Mouse (Mus musculus) heart, embryonic 15.5 days (tissue): ENCODE measurements at regions not wholly inside any gene's neighbourhood (a gene's known extent, or its start where the extent isn't known, plus 50 kb on each side); places are given as distances from the start of the nearest gene placed in this dataset.

Experiments
- ATAC-seq: fragments of 200-750 bp; cut with Nextera tagmentation; replicated peaks from 2 replicates; pipeline ENCODE4 v1.8.0; 2017; ENCODE audit warnings: low read depth, moderate TSS enrichment; ENCODE audit not compliant: insufficient number of reproducible peaks, insufficient read depth, low FRiP score
- H3K27ac ChIP-seq: fragments of 300-500 bp; sonication (generic); 2 replicates; pipeline ENCODE4 v1.5.1; 2015; ENCODE audit warnings: mild to moderate bottlenecking, inconsistent platforms
- H3K27me3 ChIP-seq: fragments of 300-500 bp; sonication (generic); 2 replicates; pipeline ENCODE4 v1.6.1; 2015; ENCODE audit warnings: inconsistent platforms
- H3K36me3 ChIP-seq: fragments of 300-500 bp; sonication (generic); 2 replicates; pipeline ENCODE4 v1.6.1; 2015; ENCODE audit warnings: mild to moderate bottlenecking, inconsistent platforms
- H3K4me1 ChIP-seq: fragments of 300-500 bp; sonication (generic); replicated peaks from 2 replicates; pipeline ENCODE4 v1.6.1; 2015; ENCODE audit warnings: inconsistent platforms
- H3K4me2 ChIP-seq: fragments of 300-500 bp; sonication (generic); 2 replicates; pipeline ENCODE4 v1.6.1; 2015; ENCODE audit warnings: inconsistent platforms, mild to moderate bottlenecking, moderate library complexity
- H3K4me3 ChIP-seq: fragments of 300-500 bp; sonication (generic); 2 replicates; pipeline ENCODE4 v1.5.1; 2015; ENCODE audit warnings: mild to moderate bottlenecking, inconsistent platforms
- H3K9ac ChIP-seq: fragments of 300-500 bp; sonication (generic); 2 replicates; pipeline ENCODE4 v1.6.1; 2015; ENCODE audit warnings: mild to moderate bottlenecking, inconsistent platforms
- H3K9me3 ChIP-seq: fragments of 300-500 bp; sonication (generic); replicated peaks from 2 replicates; pipeline ENCODE4 v1.6.1; 2016; ENCODE audit warnings: inconsistent platforms
- WGBS: fragments of 180-500 bp; shearing (Covaris S2); methylation state at CpG from one replicate; pipeline ENCODE4 v1.1.7; 2015; ENCODE audit warnings: mixed read lengths; 5-methylcytosine and 5-hydroxymethylcytosine counted together

DNA sequence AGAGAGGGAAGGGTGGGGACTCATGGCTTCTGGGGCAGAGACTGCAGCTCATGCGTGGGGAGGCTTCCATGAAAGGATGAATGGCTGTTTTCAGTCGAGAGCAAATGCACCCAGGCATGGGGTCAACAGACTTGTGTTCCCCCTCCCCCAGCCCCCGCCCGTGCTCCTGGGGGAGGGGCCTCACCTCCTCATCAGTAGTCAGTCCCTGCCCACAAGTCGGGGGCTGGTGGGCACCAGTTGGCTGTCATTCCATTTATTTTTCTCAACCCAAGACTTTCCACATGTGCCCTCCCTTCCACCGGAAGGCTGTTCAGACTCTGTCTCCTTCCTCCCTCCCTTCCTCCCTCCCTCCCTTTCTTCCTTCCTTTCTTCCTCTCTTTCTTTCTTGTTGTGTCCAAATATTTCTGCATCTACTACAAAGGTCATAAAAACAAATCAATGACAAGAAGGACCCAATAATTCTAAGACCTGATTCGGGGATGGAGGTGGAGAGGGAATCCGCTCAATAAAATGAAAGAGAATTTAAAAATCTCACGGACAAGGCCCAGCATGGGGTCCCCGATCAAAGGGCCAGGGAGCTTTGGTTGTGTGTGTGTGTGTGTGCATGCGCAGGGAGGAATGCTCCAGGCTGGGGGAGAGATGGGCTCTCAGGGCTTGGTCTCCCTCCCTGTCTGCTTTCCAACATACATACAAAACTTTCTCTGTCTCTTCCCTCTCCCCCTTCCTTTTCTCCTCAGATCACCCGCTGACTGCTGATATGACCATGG is 57.7 kb downstream of the Rpl14 start:
- 59% methylated on average over 12 of the region's 12 CpGs for WGBS
- Histone ChIP-seq H3K27ac (no peak overlapping the region), H3K4me3 (no peak overlapping the region), H3K9me3 (peaks cover 4% of the 10 kb centered on the region; the same call in 1 of the 2 replicates), H3K9ac (no peak overlapping the region), H3K4me1 (0 out of 2 replicates have a peak, but pooled peaks cover 5% of the 10 kb centered on the region), H3K4me2 (no peak overlapping the region), H3K36me3 (no peaks in the 10 kb centered on the region), H3K27me3 (no peaks in the 10 kb centered on the region)
- ATAC-seq = no peak

DNA sequence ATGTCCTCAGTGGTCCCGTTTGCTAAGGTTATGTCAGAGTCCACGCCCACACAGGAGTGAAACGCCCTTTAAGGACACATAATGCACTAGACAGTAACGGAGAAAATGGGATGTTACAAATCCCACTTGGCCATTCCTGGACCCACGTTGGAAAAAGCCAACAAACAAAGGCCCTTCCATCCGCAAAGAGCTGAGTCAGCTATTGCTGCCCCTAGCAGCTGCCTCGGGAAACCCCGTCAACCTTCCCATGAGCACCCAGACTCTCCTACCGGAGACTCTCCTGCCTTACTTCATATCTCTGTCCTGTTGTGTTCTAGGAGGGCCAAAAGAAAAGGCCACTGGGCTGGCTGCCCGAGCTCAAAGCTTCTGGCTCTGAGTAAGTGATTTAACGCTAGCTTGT is 58.4 kb downstream of the Rpl14 start:
- no peak for ATAC-seq
- H3K27ac ChIP-seq = no peak overlapping the region
- no peak overlapping the region for H3K4me3 ChIP-seq
- H3K4me2 ChIP-seq = no peak overlapping the region
- H3K9ac ChIP-seq = no peak overlapping the region
- 69% methylated on average over 11 of the region's 11 CpGs for WGBS
- peaks cover 4% of the 10 kb centered on the region; the same call in 1 of the 2 replicates for H3K9me3 ChIP-seq
- H3K27me3 ChIP-seq = no peaks in the 10 kb centered on the region
- H3K4me1 ChIP-seq = 0 out of 2 replicates have a peak, but pooled peaks cover 5% of the 10 kb centered on the region
- no peaks in the 10 kb centered on the region for H3K36me3 ChIP-seq

DNA sequence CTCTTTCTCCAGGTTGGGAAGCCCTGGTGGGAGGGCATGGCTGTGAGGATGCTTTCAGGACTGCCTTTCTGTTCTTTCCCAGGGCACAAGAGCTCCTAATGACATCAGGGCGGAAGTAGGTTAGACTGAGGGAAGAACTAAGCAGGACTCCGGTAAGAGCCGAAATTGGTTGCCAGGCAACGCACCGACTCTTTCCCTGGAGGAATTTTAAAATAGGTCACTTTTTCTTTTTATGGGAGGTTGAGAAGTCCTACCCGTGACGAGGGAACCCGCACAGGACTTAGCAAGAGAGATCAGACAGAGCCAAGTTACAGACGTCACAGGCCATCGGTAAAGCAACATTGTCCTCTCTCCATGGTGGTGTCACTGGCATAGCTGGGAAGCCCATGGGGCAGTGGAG is 61.6 kb downstream of the Rpl14 start:
- Histone ChIP-seq H3K27ac (no peak overlapping the region), H3K36me3 (no peaks in the 10 kb centered on the region), H3K9me3 (no peaks in the 10 kb centered on the region), H3K4me1 (0 out of 2 replicates have a peak, but pooled peaks cover 5% of the 10 kb centered on the region), H3K9ac (no peak overlapping the region), H3K4me3 (no peak overlapping the region), H3K4me2 (no peak overlapping the region), H3K27me3 (no peaks in the 10 kb centered on the region)
- ATAC-seq = no peak
- 86% methylated on average over 10 of the region's 10 CpGs for WGBS

DNA sequence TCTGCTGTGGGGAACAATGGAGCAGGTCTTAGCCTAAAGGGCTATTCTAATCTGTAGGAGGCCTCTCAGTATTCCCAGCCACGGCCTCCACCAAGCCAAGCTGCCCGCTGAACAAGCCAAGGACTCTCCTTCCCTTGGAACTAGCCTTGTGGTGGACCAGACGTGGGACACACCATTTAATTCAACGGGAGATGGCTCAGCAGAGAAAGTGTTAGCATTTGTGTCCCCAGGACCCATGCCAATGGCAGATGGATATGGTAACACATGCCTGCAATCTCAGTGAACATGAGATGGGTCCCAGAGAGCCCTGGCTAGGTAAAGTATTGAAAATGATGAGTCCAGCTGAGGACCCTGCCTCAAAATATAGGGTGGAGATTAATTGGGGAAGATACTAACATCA is 71.4 kb downstream of the Rpl14 start:
- H3K4me3 ChIP-seq = no peak overlapping the region
- H3K27me3 ChIP-seq = no peaks in the 10 kb centered on the region
- no peak overlapping the region for H3K27ac ChIP-seq
- ATAC-seq = no peak
- H3K36me3 ChIP-seq = no peaks in the 10 kb centered on the region
- H3K4me2 ChIP-seq = no peak overlapping the region
- 89% methylated on average over 4 of the region's 4 CpGs for WGBS
- H3K4me1 ChIP-seq = no peaks in the 10 kb centered on the region
- no peak overlapping the region for H3K9ac ChIP-seq
- H3K9me3 ChIP-seq = no peaks in the 10 kb centered on the region

DNA sequence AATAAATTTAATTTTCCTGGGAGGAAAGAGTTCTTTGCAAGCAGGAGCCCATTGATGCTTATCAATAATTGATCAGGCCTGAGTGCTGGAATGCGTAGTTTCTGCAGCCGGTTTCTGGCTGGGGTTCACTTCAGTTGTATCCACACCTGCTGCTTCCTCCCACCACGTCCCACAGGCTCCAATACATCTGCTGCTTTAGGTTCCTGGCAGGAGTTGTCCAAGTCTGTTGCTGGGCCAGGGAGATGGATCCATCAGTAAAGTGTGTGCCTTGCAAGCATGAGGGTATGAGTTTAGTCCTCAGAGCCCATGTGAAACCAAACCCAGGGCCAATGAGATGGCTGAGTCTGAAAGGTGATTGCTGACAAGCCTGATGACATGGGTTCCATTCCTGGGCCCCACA is 72.1 kb downstream of the Rpl14 start:
- no peak overlapping the region for H3K27ac ChIP-seq
- H3K27me3 ChIP-seq = no peaks in the 10 kb centered on the region
- H3K9ac ChIP-seq = no peak overlapping the region
- ATAC-seq = no peak
- H3K4me2 ChIP-seq = no peak overlapping the region
- no peaks in the 10 kb centered on the region for H3K9me3 ChIP-seq
- H3K36me3 ChIP-seq = no peaks in the 10 kb centered on the region
- H3K4me1 ChIP-seq = no peaks in the 10 kb centered on the region
- 67% methylated on average over 3 of the region's 3 CpGs for WGBS
- H3K4me3 ChIP-seq = no peak overlapping the region

DNA sequence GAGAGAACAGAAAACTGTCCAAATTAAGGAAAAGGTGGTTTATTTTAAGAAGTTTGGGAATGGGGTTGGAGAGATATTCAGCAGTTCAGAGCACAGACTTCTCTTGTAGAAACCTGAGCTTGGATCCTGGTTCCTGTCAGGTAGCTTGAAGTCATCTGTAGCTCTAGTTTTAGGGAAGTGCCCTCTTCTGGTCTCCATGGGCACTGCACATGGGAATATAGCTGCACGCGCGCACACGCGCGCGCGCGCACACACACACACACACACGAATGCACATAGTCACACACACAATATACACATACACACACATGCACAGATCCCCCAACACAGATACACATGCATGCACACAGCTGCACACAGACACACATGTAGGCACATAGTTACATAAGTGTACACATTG is 74.5 kb downstream of the Rpl14 start:
- no peaks in the 10 kb centered on the region for H3K27me3 ChIP-seq
- H3K4me2 ChIP-seq = no peak overlapping the region
- H3K4me1 ChIP-seq = no peaks in the 10 kb centered on the region
- H3K27ac ChIP-seq = no peak overlapping the region
- WGBS = 96% methylated on average over 10 of the region's 10 CpGs
- no peaks in the 10 kb centered on the region for H3K36me3 ChIP-seq
- no peak overlapping the region for H3K9ac ChIP-seq
- H3K9me3 ChIP-seq = no peaks in the 10 kb centered on the region
- no peak overlapping the region for H3K4me3 ChIP-seq
- ATAC-seq = no peak

DNA sequence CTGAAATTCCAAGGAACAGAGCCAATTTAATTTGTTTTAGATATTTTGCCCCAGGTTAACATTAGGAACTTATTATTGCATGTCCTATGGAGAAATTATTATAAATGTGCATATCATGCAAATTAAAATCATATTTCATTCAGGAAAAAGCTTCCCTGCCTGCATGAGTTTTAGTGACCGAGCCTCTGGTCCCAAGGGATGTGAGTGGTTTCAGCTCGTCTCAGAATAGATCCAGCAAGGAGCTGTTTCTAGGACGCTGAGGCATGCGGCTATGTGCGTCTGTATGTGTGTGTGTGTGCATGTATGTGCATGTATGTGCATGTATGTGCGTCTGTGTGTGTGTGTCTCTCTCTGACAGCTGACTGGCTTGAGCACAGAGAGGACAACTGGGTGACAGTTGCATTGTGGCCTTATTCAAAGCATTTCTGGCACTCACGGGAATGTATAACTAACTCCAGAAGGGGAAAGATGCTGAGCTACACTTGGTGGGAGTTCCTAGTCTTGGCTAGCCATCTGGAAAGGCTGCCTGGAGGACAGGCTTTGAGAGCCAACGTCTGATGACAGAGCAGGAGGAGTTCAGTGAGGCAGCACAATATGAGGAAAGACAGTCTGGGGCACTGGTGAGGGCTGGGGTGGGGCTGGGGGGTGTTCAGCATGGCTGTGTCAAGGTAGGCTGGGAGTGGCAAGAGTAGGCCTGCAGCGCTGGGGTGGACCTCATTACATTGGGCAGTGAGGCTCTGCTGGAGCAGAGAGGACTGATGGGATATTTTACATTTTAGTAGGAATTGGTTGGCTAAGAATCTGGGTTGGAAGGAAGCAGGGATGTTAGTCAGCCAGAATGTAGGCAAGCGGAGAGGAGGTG is 75.8 kb downstream of the Rpl14 start:
- H3K4me1 ChIP-seq = no peaks in the 10 kb centered on the region
- H3K4me3 ChIP-seq = no peak overlapping the region
- no peak for ATAC-seq
- no peak overlapping the region for H3K9ac ChIP-seq
- WGBS = 71% methylated on average over 10 of the region's 10 CpGs
- H3K36me3 ChIP-seq = no peaks in the 10 kb centered on the region
- H3K4me2 ChIP-seq = no peak overlapping the region
- no peaks in the 10 kb centered on the region for H3K9me3 ChIP-seq
- H3K27me3 ChIP-seq = no peaks in the 10 kb centered on the region
- H3K27ac ChIP-seq = no peak overlapping the region

DNA sequence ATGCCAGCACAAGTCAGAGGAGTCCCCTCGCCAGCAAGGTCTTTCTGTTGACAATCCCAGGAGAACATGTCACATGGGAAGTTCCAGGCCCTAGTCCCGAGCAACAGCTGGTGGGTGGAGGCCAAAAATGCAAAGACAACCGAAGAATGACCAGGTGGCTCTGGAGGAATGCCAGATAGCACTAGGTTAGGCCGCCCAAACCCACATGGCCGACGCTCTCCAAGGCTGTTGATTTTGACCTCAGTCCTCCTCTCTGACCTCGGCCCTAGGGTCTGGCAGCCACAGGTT is 76.4 kb downstream of the Rpl14 start:
- Histone ChIP-seq H3K4me3 (no peak overlapping the region), H3K9ac (no peak overlapping the region), H3K4me2 (no peak overlapping the region), H3K9me3 (no peaks in the 10 kb centered on the region), H3K4me1 (no peaks in the 10 kb centered on the region), H3K27me3 (no peaks in the 10 kb centered on the region), H3K27ac (no peak overlapping the region), H3K36me3 (no peaks in the 10 kb centered on the region)
- WGBS = 61% methylated on average over 7 of the region's 7 CpGs
- ATAC-seq = no peak

DNA sequence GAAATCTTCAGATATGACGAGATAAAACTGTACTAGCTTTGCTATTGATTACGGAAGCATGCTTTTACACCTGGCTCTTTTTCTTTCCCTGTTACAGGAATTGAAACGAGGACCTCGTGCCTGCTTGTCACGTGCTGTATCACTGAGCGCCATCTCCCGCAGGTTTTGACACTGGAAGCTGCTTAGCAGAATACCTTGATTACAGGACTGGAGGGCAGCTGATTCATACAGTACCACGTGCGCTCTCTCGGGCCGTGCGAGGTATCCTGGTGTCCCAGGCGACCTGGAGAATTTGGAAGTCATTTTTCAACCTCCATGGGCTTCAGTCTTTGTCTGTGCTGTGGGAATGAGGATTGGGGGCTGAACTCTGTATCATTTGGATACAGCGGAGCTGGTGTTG is 81.5 kb downstream of the Rpl14 start:
- H3K27me3 ChIP-seq = peaks cover 13% of the 10 kb centered on the region; the same call in 1 of the 2 replicates
- no peak for ATAC-seq
- WGBS = 77% methylated on average over 14 of the region's 14 CpGs
- no peak overlapping the region for H3K4me2 ChIP-seq
- no peak overlapping the region for H3K27ac ChIP-seq
- no peaks in the 10 kb centered on the region for H3K4me1 ChIP-seq
- H3K9me3 ChIP-seq = no peaks in the 10 kb centered on the region
- no peak overlapping the region for H3K4me3 ChIP-seq
- H3K9ac ChIP-seq = no peak overlapping the region
- H3K36me3 ChIP-seq = no peaks in the 10 kb centered on the region

DNA sequence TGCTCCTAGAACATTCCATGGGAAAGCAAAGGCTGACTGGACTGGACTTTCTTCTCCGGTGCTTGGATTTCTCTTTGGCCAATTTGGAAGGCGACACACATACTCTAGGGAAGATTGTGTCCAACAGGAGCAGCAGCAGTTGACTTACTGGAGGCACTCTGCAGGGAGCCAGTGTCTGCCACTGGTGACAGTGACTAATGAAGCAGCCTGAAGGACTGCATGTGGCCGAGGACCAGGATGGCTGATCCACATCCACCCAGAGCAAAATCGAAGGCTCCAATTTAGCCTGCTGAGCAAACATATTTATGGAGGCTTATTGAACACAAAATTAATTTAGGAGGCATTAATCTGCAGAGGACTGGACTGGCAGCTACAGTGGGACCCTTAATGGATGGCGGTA is 81.9 kb downstream of the Rpl14 start:
- Histone ChIP-seq H3K27ac (no peak overlapping the region), H3K4me2 (no peak overlapping the region), H3K27me3 (peaks cover 13% of the 10 kb centered on the region; the same call in 1 of the 2 replicates), H3K4me3 (no peak overlapping the region), H3K36me3 (no peaks in the 10 kb centered on the region), H3K9me3 (no peaks in the 10 kb centered on the region), H3K9ac (no peak overlapping the region), H3K4me1 (no peaks in the 10 kb centered on the region)
- no peak; the same call in 1 of the 2 replicates for ATAC-seq
- WGBS = 61% methylated on average over 5 of the region's 5 CpGs

DNA sequence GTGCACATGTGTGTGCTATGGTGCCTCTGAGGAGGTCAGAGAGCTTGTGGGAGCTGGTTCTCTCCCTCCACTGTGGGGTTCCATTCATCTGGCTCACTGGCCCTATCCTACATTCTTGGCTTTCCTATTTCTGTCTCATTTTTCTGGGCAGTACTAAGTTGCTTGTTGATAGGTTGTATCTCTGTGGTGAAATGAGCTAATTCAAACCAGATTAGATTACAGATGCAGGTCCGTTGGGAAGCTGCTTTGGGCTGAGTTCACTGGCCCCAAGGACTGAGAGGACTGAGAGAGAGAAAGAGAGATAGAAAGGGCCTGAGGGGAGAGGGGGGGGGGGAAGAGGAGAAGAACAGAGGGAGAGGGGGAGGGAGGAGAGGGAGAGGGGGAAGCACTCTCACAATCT is 83.5 kb downstream of the Rpl14 start:
- Histone ChIP-seq H3K4me2 (no peak overlapping the region), H3K27ac (no peak overlapping the region), H3K4me1 (no peaks in the 10 kb centered on the region), H3K9me3 (no peaks in the 10 kb centered on the region), H3K27me3 (peaks cover 13% of the 10 kb centered on the region; the same call in 1 of the 2 replicates), H3K9ac (no peak overlapping the region), H3K4me3 (no peak overlapping the region), H3K36me3 (no peaks in the 10 kb centered on the region)
- WGBS = 15% methylated on average over 1 of the region's 1 CpGs
- no peak for ATAC-seq
